Mouse (Mus musculus): ENCODE results near the gene Prss3. TPM values are rescaled to one million over a fixed set of nuclear protein-coding genes. Genes with fewer than 3 reads are reported as not detected.

Gene Prss3
- not detected in 2 replicates for polyA plus RNA-seq (2015; fragmentation: Nextera tagmentation; extraction: Ambion mirVana)

DNA sequence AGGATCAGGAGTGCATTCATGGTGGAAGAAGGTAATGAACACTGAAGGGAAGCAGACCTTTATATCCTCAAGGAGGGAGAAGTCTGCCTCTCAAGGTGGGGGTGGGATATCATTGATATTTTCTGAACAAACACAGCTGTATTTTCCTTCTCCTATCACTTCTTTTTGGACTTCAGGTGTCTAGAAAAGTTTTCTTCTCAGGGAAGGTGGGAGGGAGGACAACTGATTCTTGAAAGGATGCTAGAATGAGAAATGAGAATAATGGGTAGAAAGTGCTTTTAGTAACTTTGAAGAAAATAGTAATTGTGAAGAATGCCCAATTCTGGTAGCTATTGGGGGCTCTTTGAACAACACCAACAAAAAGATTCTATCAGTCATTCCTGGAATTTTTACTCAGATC is at the start of gene Prss3:
Gene Prss3 (minus strand): TSS at position 101 of the 400 bp plus-strand sequence.

DNA sequence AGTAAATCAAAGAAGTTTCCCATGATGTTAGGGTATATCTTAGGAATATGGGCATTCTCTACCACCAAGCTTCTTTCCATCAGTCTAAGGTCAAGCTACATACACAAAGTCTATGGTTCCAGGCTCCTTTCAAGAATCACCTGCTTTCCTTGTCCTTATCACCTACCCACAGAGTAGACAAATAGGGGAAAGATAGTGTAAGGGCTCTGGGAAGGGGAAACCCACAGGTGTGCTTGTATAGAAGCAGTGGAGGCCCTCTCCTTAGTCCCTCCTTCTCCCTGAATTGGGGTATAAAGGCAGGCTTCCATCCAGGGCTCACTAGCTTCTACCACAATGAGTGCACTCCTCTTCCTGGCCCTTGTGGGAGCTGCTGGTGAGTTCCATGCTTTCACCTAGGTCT is 14.6 kb upstream of the Prss3 start, which contains the start of gene Gm5771:
Gene Gm5771 (plus strand): TSS at position 301 of the 400 bp plus-strand sequence.

GRCm38 (mm10) chr6:41353932-41354331 is 23.5 kb downstream of the Prss3 start, which contains the start of gene Try10:
Gene Try10, plus strand, starts transcription at chr6:41354105.

Other genes starting within 250 kb of the Prss3 start
- gene Try4, start 75.4 kb downstream of the Prss3 start, polyA plus RNA-seq (2015; fragmentation: Nextera tagmentation; extraction: Ambion mirVana), result not detected in 2 replicates
- gene Try5, start 60.8 kb downstream of the Prss3 start, polyA plus RNA-seq (2015; fragmentation: Nextera tagmentation; extraction: Ambion mirVana), result not detected in 2 replicates
- gene Try10, start 23.6 kb downstream of the Prss3 start, polyA plus RNA-seq (2015; fragmentation: Nextera tagmentation; extraction: Ambion mirVana), result not detected in 2 replicates
- gene Gm5771, start 14.7 kb upstream of the Prss3 start, polyA plus RNA-seq (2015; fragmentation: Nextera tagmentation; extraction: Ambion mirVana), result not detected in 2 replicates
- gene Gm10334, start 68.5 kb upstream of the Prss3 start, polyA plus RNA-seq (2015; fragmentation: Nextera tagmentation; extraction: Ambion mirVana), result not detected in 2 replicates
- gene Prss1, start 81.3 kb upstream of the Prss3 start, polyA plus RNA-seq (2015; fragmentation: Nextera tagmentation; extraction: Ambion mirVana), result not detected in 2 replicates
- gene Prss2, start 144.1 kb upstream of the Prss3 start, polyA plus RNA-seq (2015; fragmentation: Nextera tagmentation; extraction: Ambion mirVana), result not detected in 2 replicates
- 4.4 and 4.6 TPM in 2 replicates for gene Ephb6, start 227.8 kb upstream of the Prss3 start, polyA plus RNA-seq (2015; fragmentation: Nextera tagmentation; extraction: Ambion mirVana)

All from urinary bladder, postnatal 0 days (tissue).